Mouse (Mus musculus) MEL (cell line): ENCODE measurements at regions not wholly inside any gene's neighbourhood (a gene's known extent, or its start where the extent isn't known, plus 50 kb on each side); places are given as distances from the start of the nearest gene placed in this dataset.

Source experiments
- DNase-seq: peaks from one replicate; pipeline ENCODE4 v3.0.0; 2011; ENCODE audit warnings: low read depth, low spot score
- H3K27ac ChIP-seq: 2 replicates; pipeline ENCODE4 v1.5.1; 2012; ENCODE audit warnings: low read depth, mild to moderate bottlenecking, control low read depth, low read length, moderate library complexity; ENCODE audit not compliant: control insufficient read depth
- H3K27me3 ChIP-seq, 2 experiments: fragments of 150-350 bp in 1 of 2; sonication (generic) in 1 of 2; 2 replicates each; pipeline ENCODE4 v1.6.1; 2012; ENCODE audit warnings: low read length in 2 of 2, mild to moderate bottlenecking in 2 of 2, improper control_type of control experiment in 1 of 2, moderate library complexity in 1 of 2; ENCODE audit not compliant: insufficient read depth in 2 of 2, control insufficient read depth in 1 of 2
- H3K36me3 ChIP-seq, 2 experiments: 2 replicates each; pipeline ENCODE4 v1.6.1; 2012 to 2014; ENCODE audit warnings: low read length in 2 of 2, improper control_type of control experiment in 1 of 2, inconsistent platforms in 1 of 2, mild to moderate bottlenecking in 1 of 2; ENCODE audit not compliant: insufficient read depth in 2 of 2, control insufficient read depth in 1 of 2
- H3K4me1 ChIP-seq, 2 experiments: fragments of 150-350 bp in 1 of 2; sonication (generic) in 1 of 2; 2 replicates each; pipeline ENCODE4 v1.6.1; 2012; ENCODE audit warnings: low read length in 2 of 2, improper control_type of control experiment in 1 of 2, mild to moderate bottlenecking in 1 of 2; ENCODE audit not compliant: insufficient read depth in 2 of 2, control insufficient read depth in 1 of 2
- H3K4me3 ChIP-seq, 2 experiments: fragments of 150-350 bp in 1 of 2; sonication (generic) in 1 of 2; 2 replicates each; pipeline ENCODE4 v1.5.1; 2012; ENCODE audit warnings: low read depth in 2 of 2, low read length in 2 of 2, mild to moderate bottlenecking in 2 of 2, moderate library complexity in 2 of 2, control low read depth in 1 of 2, improper control_type of control experiment in 1 of 2; ENCODE audit not compliant: control insufficient read depth in 1 of 2, insufficient read depth in 1 of 2
- H3K79me2 ChIP-seq: 2 replicates; pipeline ENCODE4 v1.6.1; 2012; ENCODE audit warnings: mild to moderate bottlenecking, low read length, moderate library complexity; ENCODE audit not compliant: control insufficient read depth, poor library complexity, insufficient read depth
- H3K9ac ChIP-seq: 2 replicates; pipeline ENCODE4 v1.6.1; 2012; ENCODE audit warnings: low read depth, mild to moderate bottlenecking, control low read depth, low read length, moderate library complexity; ENCODE audit not compliant: control insufficient read depth, poor library complexity, severe bottlenecking
- H3K9me3 ChIP-seq: fragments of 150-350 bp; sonication (generic); replicated peaks from 2 replicates; pipeline ENCODE4 v1.6.1; 2012; ENCODE audit warnings: mild to moderate bottlenecking, low read length, improper control_type of control experiment, moderate library complexity; ENCODE audit not compliant: insufficient read depth
- CHD2 ChIP-seq: IDR thresholded peaks from 2 replicates; pipeline ENCODE4 v1.6.1; 2011; ENCODE audit warnings: low read length, improper control_type of control experiment
- CTCF ChIP-seq, 3 experiments: IDR thresholded peaks in 2 of 3; conservative IDR thresholded peaks in 1 of 3; 2 replicates each; pipeline ENCODE4 v1.5.1; 2011 to 2012; ENCODE audit warnings: low read length in 3 of 3, low read depth in 2 of 3, mild to moderate bottlenecking in 2 of 3, improper control_type of control experiment in 1 of 3, inconsistent platforms in 1 of 3, mixed read lengths in 1 of 3, moderate library complexity in 1 of 3; ENCODE audit not compliant: control insufficient read depth in 1 of 3, insufficient read depth in 1 of 3, poor library complexity in 1 of 3, severe bottlenecking in 1 of 3
- E2F4 ChIP-seq: IDR thresholded peaks from 2 replicates; pipeline ENCODE4 v1.6.1; 2011; ENCODE audit warnings: low read depth, low read length, improper control_type of control experiment, borderline replicate concordance
- EP300 ChIP-seq, 2 experiments: IDR thresholded peaks; 2 replicates each; pipeline ENCODE4 v1.6.1; 2011; ENCODE audit warnings: improper control_type of control experiment in 2 of 2, low read length in 2 of 2, low read depth in 1 of 2, mild to moderate bottlenecking in 1 of 2
- HCFC1 ChIP-seq: IDR thresholded peaks from 2 replicates; pipeline ENCODE4 v1.6.1; 2012; ENCODE audit warnings: low read depth, mild to moderate bottlenecking, inconsistent platforms, low read length, improper control_type of control experiment, moderate library complexity
- KAT2A ChIP-seq: conservative IDR thresholded peaks from 2 replicates; pipeline ENCODE4 v1.6.1; 2012; ENCODE audit warnings: low read depth, low read length, improper control_type of control experiment, inconsistent platforms
- MAFK ChIP-seq: IDR thresholded peaks from 2 replicates; pipeline ENCODE4 v1.6.1; 2011; ENCODE audit warnings: low read depth, mild to moderate bottlenecking, low read length, improper control_type of control experiment, borderline replicate concordance
- MYB ChIP-seq: IDR thresholded peaks from 2 replicates; pipeline ENCODE4 v1.6.1; 2011; ENCODE audit warnings: mild to moderate bottlenecking, low read depth, low read length, improper control_type of control experiment
- NELFE ChIP-seq: IDR thresholded peaks from 2 replicates; pipeline ENCODE4 v1.6.1; 2011; ENCODE audit warnings: low read depth, low read length, improper control_type of control experiment
- RAD21 ChIP-seq: IDR thresholded peaks from 2 replicates; pipeline ENCODE4 v1.6.1; 2011; ENCODE audit warnings: mild to moderate bottlenecking, low read depth, low read length, improper control_type of control experiment
- TBP ChIP-seq: IDR thresholded peaks from 2 replicates; pipeline ENCODE4 v1.8.0; 2011; ENCODE audit warnings: low read depth, low read length, improper control_type of control experiment
- TCF12 ChIP-seq: IDR thresholded peaks from 2 replicates; pipeline ENCODE4 v1.6.1; 2014; ENCODE audit warnings: low read depth, mild to moderate bottlenecking, inconsistent platforms, low read length, improper control_type of control experiment, moderate library complexity
- UBTF ChIP-seq: IDR thresholded peaks from 2 replicates; pipeline ENCODE4 v1.6.1; 2012; ENCODE audit warnings: low read depth, mild to moderate bottlenecking, inconsistent platforms, low read length, improper control_type of control experiment, moderate library complexity, borderline replicate concordance; ENCODE audit not compliant: insufficient read depth
- ZMIZ1 ChIP-seq: IDR thresholded peaks from 2 replicates; pipeline ENCODE4 v1.6.1; 2012; ENCODE audit warnings: low read depth, mild to moderate bottlenecking, inconsistent platforms, low read length, improper control_type of control experiment, moderate library complexity

DNA sequence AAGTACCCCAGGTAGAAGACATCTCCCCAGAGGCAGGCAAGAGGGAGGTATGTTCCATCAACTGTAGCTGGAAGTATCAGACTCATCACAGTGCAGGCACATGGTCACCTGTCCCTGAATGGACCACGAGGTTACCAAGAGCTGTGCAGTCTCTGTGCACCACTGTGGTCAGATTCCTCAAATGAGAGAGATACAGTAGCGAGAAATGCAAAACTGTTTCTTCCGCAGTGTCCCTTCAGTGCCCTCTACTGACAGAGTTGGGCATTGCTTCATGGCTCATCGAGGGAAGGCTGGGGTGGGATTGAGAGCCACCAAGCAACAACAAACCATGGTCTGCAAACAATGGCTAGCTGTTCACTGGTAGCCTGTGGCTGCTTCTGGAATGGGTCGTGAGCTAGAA is 406.9 kb downstream of the Ptpru start:
- TF ChIP-seq TBP: no peak
- TF ChIP-seq RAD21: peak; percentile 6
- no peak for TF ChIP-seq TCF12
- TF ChIP-seq KAT2A: no peak
- no peak for TF ChIP-seq UBTF
- TF ChIP-seq CTCF (IDR thresholded peaks at IDR 0.05 in 2 of 3, conservative IDR thresholded peaks at IDR 0.05 in 1 of 3; ENCODE audit: control insufficient read depth in 1 of 3, insufficient read depth in 1 of 3, low read depth in 2 of 3, low read length in 3 of 3, poor library complexity in 1 of 3, severe bottlenecking in 1 of 3): peak; percentile 13 to 35 (median 22); a peak in 5 of 6 replicates
- TF ChIP-seq, all 39 proteins: peak for 2
- Histone ChIP-seq H3K9ac (no peak overlapping the region), H3K79me2 (no peaks in the 10 kb centered on the region), H3K27ac (no peak overlapping the region), H3K36me3 (no peaks in the 10 kb centered on the region), H3K4me3 (no peak overlapping the region), H3K4me1 (no peaks in the 10 kb centered on the region), H3K9me3 (no peaks in the 10 kb centered on the region), H3K27me3 (no peaks in the 10 kb centered on the region)
- DNase-seq: no peak

DNA sequence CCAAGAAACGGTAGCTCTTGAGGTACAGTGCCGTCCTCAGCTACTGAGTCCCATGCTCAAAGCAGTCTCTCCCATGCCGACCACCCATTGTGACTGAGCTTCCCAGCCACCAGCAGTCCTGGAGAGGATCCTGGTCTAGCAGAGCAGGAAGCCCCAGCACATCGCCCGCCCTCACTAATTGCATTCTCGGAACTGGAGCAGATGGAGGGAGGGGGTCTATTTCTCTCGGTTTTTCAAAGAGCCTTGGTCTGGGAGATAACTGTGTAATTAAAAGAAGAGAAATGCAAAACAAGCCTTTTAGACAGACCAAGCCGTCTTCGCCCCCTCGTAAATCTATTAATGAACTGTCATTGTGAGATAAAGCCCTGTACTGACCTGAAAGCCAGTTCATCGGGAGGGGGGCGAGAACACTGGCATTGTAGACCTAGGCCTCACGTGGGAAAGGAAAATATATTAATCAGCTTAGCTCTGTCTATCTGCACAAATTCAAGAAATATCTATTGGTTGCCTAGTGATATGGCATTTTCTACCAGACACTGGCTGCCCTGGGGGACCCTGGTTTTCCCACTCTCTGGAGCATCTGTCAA is 405.4 kb downstream of the Ptpru start:
- Histone ChIP-seq H3K4me3 (no peak overlapping the region), H3K9me3 (no peaks in the 10 kb centered on the region), H3K9ac (no peak overlapping the region), H3K36me3 (no peaks in the 10 kb centered on the region), H3K4me1 (no peaks in the 10 kb centered on the region), H3K79me2 (no peaks in the 10 kb centered on the region), H3K27me3 (no peaks in the 10 kb centered on the region), H3K27ac (no peak overlapping the region)
- TF ChIP-seq RAD21: no peak
- no peak for TF ChIP-seq NELFE
- TF ChIP-seq ZMIZ1: no peak
- no peak for TF ChIP-seq E2F4
- TF ChIP-seq MYB: no peak
- no peak for DNase-seq

- Histone ChIP-seq H3K9me3 (no peaks in the 10 kb centered on the region), H3K36me3 (no peaks in the 10 kb centered on the region), H3K4me1 (no peaks in the 10 kb centered on the region), H3K27me3 (no peaks in the 10 kb centered on the region; a peak in 1 of 4 replicates), H3K27ac (no peak overlapping the region), H3K79me2 (no peaks in the 10 kb centered on the region), H3K9ac (no peak overlapping the region), H3K4me3 (no peak overlapping the region)
- TF ChIP-seq HCFC1 (no peak), CHD2 (no peak), NELFE (no peak), MAFK (no peak), ZMIZ1 (no peak), EP300 (IDR thresholded peaks at IDR 0.05; ENCODE audit: low read depth in 1 of 2, low read length in 2 of 2) (no peak), RAD21 (no peak), CTCF (IDR thresholded peaks at IDR 0.05 in 2 of 3, conservative IDR thresholded peaks at IDR 0.05 in 1 of 3; ENCODE audit: control insufficient read depth in 1 of 3, insufficient read depth in 1 of 3, low read depth in 2 of 3, low read length in 3 of 3, poor library complexity in 1 of 3, severe bottlenecking in 1 of 3) (no peak)
- DNase-seq: no peak
These were observed 402.9 kb downstream of the Ptpru start for GRCm38 (mm10) chr4:131435222-131435621.
